Mouse (Mus musculus) adrenal gland (tissue): ENCODE results near the gene Ttc7b.

Experiments used
- intact Hi-C: fragments of 180-260 bp; cut with DNase I; formaldehyde crosslinking; loops from one replicate; pipeline ENCODE4 v1.15.1; 2025

Ttc7b gene

GRCm38 (mm10) chr12:100527241-100527640, 6.6 kb upstream of the Ttc7b start:
- intact Hi-C loops: no loop called here

- intact Hi-C loops: no loop called here
Observed at GRCm38 (mm10) chr12:100525939-100526338, 5.3 kb upstream of the Ttc7b start.

GRCm38 (mm10) chr12:100520077-100520793, 391 bp downstream of the Ttc7b start:
- intact Hi-C loops: no loop called here

DNA sequence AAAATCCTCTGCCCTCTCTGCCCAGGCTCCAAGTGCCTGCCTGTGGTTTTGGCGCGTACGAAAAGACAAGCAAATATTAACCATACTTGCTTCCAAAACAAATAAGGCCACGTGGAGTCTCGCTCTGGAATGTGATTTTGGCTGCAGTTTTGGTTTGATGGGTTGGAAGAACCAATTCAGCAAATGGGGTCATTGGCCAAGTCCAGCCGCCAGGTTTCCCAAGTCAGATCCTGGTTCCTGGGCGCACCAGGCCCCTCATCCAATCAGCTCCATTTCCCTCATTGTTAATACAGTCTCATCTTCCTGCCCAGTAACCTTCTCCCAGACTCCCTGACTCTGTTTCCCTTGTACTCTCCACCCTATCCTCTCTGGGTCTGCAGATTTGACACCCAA, 946 bp downstream of the Ttc7b start:
- intact Hi-C loops: no loop called here

- intact Hi-C loops: no loop called here
Observed at GRCm38 (mm10) chr12:100517371-100517770, 3.3 kb downstream of the Ttc7b start.

GRCm38 (mm10) chr12:100516161-100516838, 4.3 kb downstream of the Ttc7b start:
- intact Hi-C loops: no loop called here

GRCm38 (mm10) chr12:100515493-100515892, 5.1 kb downstream of the Ttc7b start:
- intact Hi-C loops: no loop called here

GRCm38 (mm10) chr12:100514611-100515010, 6.0 kb downstream of the Ttc7b start:
- intact Hi-C loops: no loop called here

GRCm38 (mm10) chr12:100513131-100513530, 7.5 kb downstream of the Ttc7b start:
- intact Hi-C loops: no loop called here

- intact Hi-C loops: no loop called here
Observed at GRCm38 (mm10) chr12:100512641-100513040, 8.0 kb downstream of the Ttc7b start.

DNA sequence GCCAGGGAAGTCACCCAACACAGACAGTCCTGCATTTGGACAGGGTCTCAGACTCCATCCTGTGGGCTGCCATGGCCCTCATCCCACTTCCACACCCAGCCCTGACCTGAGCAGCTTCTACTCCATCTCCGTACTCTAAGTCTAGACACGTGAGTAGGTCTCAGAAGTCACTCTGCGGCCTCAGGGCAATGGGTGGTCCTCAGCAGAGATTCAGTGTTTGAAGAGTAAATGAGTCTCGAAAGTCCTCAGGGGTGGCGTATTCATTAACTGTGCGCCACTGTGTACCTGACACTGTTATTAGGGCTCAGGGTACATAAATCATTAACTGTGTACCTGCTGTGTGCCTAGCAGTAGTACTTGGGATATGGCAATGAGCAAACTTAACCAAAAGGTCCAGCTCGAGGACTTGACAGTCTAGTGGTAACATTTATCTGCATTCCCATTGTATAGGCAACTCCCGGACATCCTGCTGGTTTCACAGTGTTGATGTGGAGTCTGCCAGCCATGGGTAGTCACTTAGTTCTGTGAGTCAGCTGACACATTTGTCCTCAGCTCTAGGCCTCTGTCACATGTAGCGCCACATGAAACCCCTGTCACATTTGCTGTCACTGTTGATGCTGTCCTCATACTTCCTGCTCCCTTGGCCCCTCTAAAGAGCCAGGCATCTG, 10.9 kb downstream of the Ttc7b start:
- intact Hi-C loops: no loop called here

- intact Hi-C loops: no loop called here
Observed at GRCm38 (mm10) chr12:100508668-100509067, 12.0 kb downstream of the Ttc7b start.

DNA sequence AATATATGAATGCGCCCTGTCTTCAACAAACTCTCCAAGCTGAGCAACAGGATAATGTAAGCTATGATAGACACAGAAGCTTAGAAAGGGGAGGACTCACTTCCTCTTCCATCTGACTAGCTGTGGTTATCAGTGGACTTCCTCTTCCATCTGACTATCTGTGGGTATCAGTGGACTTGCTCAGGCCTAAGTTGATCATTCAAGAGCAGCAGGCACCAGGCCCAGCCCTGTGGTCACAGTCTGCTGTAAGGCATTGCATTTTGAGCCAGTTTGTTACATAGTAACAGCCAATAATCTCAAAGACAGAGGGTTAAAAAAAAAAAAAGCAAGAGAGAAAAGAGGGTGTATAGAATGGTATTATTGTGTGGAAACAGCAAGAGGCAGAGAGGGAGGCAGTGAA, 15.1 kb downstream of the Ttc7b start:
- intact Hi-C loops: no loop called here

- intact Hi-C loops: no loop called here
Observed at GRCm38 (mm10) chr12:100504585-100504984, 16.0 kb downstream of the Ttc7b start.

DNA sequence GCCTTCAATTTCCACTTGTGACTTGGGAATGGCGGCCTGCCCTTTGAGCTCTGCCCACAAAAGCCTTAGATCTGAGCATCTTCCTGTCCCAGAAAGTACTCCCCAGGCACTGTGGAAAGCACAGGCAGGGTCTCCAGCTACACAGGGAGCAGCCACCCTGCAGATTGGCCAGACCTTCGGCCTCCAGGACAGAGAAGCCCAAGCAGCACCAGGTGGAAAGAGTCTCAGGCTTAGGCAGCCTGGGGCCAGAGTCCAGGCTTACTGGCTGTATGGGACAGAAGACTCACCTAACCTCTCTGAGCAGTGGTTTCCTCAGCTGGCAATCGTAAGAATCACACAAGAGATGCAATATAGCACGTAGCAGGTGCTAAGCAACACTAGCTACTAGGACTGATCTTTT, 17.0 kb downstream of the Ttc7b start:
- intact Hi-C loops: no loop called here

DNA sequence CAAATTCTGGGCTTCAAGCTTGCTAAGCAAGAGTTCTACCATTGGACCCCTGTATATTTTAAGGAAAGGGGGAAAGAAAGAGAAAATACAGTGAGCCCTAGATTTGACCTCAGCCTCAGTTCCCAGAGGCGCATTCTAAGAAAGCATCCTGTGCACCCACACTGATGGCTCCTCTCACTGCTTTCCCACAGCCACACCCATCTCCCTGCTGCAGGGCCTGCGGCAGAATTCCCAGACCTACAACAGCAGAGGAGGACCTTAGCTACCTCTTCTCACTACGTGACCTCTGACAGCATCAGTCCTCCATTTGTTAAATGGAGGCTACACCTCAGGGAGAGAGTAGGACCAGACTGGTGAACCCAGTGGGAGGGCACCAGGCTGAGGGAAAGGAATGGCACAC, 18.1 kb downstream of the Ttc7b start:
- intact Hi-C loops: no loop called here

GRCm38 (mm10) chr12:100501261-100501660, 19.4 kb downstream of the Ttc7b start:
- intact Hi-C loops: no loop called here

GRCm38 (mm10) chr12:100499469-100499868, 21.2 kb downstream of the Ttc7b start:
- intact Hi-C loops: no loop called here

GRCm38 (mm10) chr12:100498006-100498405, 22.6 kb downstream of the Ttc7b start:
- intact Hi-C loops: no loop called here

- intact Hi-C loops: no loop called here
Observed at GRCm38 (mm10) chr12:100495083-100495482, 25.5 kb downstream of the Ttc7b start.

DNA sequence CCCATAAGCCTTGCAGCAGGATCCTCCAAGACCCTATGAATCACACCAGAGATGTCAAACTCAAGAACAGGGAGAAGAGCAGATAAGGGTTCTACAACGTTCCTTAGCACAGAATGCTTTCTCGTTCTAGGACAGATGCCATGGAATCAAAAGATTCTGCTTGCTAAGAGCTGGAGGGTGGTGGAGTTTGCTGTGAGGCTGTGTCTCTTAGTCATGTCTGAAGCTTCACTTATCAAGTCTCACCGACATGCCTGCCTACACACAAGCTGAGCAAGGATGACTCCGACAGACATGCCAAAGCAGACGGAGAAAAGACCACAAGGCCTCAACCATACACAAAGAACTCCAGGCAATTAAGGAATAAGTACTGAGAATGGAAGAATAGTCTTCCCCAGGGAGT, 27.4 kb downstream of the Ttc7b start:
- intact Hi-C loops: no loop called here

GRCm38 (mm10) chr12:100492676-100493075, 27.9 kb downstream of the Ttc7b start:
- intact Hi-C loops: no loop called here
